Mouse (Mus musculus) spleen, adult 12 weeks (tissue): ENCODE results near the gene Spryd4.
"Not testable (repeated sequence)": the region's sequence is repeated elsewhere in the genome, so short reads cannot be mapped to it uniquely, and the experiment has no call there.

Source experiments
- DNase-seq: peaks from one replicate; pipeline ENCODE4 v3.0.0; 2022; ENCODE audit warnings: low spot score

Gene Spryd4

DNA sequence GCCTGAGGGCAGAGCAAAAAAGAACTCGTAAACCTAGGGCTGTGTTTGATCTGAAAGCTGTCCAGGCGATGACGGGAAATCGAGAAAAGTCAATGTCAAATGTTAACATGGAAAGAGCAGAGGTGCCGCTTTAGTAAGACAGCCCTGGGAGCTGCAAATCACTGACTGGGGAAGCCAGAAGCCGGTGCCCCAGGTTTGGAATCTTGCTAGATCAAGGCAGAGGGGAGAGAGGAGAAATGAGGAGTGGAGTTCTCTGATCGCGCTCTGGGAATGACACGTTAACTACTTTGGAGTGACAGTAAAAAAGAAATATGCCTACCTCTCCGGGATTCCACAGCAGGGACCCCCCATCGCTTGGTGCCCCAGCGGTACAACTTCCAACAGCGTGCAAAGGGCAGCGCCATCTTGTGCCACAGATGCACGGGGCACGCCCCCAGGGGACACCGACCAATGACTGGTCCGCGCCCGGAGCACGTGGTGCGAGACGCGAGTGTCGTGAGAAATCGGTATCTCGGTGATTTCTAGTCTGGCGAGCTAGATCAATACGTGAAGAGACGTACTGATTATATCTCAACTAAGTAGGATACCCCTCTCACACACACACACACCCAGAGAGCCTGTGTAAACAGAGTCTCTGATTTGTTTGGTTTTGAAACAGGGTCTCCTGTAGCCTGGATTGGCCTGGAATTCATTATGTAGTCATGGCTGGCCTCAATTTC is at the start of gene Spryd4:
TSS of gene Spryd4 (minus strand) at position 418 of the 719 bp plus-strand sequence.
- peak; percentile 82 for DNase-seq

DNA sequence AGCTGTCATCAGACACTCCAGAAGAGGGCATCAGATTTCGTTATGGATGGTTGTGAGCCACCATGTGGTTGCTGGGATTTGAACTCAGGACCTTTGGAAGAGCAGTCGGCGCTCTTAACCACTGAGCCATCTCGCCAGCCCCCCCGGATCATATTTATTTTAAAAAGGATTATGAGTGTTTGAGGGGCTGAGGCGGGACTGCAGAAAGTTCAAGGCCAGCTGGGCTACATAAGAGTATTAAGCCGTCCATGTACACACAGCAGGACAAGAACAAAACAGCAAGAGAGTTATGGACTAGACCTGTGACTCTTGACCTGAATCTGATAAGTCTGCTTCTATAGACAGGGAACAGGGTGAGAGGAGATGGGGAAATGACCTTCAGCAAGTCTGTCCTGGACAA is 48.8 kb upstream of the Spryd4 start:
- not testable (repeated sequence) for DNase-seq

DNA sequence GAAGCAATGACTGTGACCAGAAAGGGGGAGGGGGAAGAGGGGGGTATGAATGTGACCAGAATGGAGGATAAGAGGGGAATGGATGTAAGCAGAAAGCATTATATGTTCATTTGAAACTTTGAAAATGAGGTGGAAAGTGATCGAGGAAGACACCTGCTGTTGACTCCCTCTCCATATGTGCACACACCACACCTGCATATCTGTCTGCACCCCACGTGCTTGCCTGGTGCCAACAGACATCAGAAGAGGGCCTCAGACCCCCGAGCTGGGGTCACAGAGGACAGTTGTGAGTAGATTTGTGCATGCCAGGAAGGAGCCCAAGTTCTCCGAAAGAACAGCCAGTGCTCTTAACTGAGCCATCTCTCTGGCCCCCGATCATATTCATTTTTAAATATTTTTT is 48.3 kb upstream of the Spryd4 start:
- no peak for DNase-seq

DNA sequence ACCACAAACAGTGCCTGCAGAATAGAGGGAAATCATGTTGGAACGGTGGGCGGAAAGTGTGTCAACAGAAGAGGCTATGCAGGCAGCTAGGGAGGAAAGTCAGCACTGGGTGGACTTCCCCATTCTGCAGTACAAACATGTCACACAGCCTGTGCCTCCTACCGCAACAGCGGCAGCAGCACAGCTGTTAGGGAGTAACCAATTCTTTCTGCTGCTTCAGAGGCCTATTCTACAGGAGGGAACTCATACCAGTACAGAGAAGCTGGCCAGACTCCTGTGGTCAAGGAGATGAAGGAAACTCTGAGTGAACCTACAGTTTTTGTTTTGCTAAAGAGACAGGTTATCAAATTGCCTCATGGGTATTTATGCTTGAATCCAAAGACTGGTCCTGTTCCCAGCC is 47.3 kb upstream of the Spryd4 start:
- DNase-seq = peak; percentile 9

DNA sequence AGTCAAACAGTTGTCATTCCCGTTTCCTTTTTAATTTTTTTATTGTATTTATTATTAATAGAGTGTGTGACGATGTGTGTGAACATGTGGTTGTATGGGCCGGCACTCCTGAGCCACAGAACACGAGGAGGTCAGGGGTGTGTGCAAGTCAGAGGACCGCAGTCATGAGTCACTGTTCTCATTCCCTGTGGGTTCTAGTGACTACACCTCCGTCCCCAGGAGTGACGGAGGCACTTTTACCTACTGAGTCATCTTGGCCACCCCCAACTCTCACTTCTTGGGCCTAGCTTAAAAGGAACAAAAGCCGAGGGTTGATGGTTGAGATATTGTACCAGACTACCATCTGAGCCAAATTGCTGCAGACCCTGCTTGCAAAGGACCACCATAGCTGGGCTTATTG is 44.7 kb upstream of the Spryd4 start:
- no peak for DNase-seq

DNA sequence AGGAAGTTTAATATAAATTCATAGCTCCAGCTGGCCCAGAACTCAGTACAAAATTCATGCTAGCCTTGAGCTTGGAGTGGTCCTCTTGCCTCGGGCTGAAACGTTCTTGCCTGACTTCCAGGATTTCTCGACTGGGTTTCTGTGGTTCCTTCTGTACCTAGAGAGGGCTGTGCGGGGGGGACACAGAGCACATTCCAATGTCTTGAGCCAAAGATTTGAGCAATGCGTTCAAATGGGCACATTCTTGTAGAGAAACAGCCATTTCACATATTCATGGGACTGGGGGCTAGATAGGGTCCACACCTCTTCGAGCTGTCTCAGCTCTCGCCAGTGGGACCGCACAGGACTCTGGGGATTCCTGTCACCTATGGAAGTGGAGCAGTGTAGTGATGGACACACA is 44.3 kb upstream of the Spryd4 start:
- no peak for DNase-seq

DNA sequence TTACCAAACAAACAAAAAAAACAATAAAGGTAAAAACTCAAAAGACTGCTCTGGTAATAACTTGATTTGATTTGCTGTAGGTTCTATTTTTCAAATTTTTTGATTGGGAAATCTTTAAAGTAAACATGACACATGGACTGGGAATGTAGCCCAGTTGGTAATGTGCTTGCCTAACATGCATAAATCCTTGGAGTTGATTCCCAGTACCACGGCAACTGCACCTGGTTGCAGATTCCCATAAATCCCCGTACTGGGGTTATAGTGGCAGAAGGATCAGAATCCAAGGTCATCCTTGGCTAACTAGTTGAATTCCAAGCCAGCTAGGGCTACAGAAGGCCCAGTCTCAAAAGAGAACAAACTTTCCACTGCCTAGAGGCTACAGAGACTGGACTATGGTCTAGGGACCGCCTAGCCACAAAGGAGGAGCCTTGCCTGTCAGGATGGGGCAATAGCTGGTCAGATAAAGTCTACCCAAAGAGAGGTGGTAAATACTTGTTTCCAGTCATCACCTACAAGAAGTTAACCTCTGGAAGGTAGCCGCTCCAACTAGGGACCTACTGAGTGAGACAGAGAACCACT is 42.2 kb upstream of the Spryd4 start, which contains the start of gene Apon:
TSS of gene Apon (plus strand) at position 420 of the 579 bp plus-strand sequence.
- DNase-seq = no peak

DNA sequence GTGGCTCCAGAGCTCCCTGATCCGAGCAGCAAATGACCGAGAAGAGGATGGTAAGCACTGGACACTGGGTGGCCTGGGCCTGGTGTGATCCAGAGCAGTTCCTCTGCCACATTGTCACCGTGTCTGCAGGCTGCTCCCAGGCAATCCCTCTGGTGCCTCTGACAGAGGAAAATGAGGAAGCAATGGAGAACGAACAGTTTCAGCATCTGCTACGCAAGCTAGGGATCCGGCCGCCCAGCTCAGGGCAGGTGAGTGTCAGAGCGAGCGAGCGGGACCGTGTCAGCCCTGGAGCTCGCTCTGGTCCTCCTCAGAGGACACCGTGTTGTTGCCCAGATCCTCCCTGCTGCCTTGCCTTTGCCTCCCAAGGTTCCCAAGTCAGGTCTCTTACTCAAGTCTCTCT is 39.0 kb upstream of the Spryd4 start:
- no peak for DNase-seq

DNA sequence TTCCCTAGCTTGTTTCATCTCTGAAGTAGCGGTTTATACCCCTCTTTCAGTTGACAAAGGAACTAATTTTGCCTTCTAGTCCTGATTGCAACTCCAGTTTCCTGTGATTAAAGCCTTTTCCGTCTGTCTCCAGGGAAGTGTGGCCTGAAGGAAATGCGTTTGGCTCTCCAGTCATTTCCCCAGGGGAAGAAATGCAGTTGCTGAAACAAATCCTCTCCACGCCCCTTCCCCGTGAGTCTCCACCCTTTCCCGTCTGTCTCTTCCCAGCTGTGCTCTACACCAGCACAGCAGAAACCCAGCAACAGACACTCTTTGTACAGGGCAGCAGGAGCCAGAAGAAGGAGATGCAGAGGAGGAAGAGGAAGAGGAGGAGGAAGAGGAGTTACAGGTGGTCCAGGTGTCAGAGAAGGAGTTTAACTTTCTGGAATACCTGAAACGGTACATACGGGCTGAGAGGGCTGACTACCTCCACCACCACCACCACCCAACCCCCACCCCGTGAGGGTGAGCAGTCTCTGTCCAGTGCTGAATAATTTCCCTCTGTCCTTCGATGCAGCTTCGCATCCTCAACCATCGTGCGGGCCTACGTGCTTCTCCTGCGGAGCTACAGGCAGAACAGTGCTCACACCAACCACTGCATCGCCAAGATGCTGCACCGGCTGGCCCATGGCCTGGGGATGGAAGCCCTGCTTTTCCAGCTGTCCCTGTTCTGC is 35.6 kb upstream of the Spryd4 start:
- DNase-seq = no peak

DNA sequence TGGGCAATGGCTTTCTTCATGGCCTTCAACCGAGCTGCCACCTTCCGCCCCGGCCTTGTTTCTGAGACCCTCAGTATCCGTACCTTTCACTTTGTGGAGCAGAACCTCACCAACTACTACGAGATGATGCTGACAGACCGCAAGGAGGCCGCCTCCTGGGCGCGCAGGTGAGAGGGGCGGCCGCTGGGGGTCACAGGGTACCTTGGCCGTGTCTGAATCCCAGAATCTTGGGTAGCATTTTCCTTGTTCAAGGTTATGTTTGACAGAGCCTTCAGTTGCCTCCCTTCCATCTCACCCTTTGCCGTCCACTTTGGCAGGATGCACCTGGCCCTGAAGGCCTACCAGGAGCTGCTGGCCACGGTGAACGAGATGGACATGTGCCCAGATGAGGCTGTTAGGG is 32.5 kb upstream of the Spryd4 start:
- no peak for DNase-seq

DNA sequence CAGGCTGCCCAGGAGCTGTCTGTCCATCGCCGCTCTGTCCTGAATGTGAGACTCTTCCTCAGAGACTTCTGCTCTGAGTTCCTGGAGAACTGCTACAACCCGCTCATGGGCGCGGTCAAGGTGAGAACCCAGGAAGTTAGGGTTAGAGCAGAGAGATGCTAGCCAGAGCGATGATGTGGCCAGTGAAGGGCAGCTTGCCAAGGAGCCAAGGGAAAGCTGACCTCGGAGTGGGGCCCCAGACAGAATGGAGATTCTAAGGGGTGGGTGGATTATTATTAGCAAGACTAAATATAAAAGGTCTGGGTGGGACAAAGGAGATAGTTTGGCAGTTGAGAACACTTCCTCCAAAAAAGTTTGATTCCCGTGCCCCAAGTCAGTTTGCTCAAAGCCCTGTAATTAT is 31.6 kb upstream of the Spryd4 start:
- DNase-seq = no peak

DNA sequence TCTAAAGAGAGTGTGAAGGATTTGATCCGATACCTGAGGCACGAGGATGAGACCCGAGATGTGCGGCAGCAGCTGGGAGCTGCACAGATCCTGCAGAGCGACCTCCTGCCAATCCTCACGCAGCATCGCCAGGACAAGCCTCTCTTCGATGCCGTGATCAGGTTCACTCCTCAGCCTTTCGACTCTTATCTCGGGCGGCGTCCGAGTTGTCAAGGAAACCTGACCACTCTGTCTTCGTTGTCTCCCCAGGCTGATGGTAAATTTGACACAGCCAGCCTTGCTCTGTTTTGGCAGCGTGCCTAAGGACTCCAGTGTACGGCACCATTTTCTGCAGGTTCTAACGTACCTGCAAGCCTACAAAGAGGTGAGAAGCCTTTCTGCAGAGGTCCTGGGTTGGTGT is 28.5 kb upstream of the Spryd4 start:
- DNase-seq = no peak

DNA sequence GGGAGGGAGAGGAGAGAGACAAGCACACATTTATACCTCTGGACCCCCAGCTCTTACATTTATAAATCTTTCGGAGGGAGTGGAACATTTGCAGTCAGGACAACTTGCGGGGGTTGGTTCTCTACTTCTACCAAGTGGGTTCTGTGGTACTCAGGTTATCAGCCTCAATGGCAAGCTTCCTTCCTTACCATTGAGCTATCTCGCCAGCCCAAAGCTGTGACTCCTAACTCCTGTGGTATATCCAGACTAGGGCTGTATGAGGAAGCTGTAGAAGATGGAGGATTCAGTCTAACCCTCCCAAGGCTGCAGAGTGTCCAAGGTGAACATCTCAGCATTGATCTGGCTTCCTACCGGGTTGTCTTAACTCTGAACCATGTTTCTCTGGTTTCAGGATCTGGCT is 27.5 kb upstream of the Spryd4 start:
- DNase-seq = no peak

DNA sequence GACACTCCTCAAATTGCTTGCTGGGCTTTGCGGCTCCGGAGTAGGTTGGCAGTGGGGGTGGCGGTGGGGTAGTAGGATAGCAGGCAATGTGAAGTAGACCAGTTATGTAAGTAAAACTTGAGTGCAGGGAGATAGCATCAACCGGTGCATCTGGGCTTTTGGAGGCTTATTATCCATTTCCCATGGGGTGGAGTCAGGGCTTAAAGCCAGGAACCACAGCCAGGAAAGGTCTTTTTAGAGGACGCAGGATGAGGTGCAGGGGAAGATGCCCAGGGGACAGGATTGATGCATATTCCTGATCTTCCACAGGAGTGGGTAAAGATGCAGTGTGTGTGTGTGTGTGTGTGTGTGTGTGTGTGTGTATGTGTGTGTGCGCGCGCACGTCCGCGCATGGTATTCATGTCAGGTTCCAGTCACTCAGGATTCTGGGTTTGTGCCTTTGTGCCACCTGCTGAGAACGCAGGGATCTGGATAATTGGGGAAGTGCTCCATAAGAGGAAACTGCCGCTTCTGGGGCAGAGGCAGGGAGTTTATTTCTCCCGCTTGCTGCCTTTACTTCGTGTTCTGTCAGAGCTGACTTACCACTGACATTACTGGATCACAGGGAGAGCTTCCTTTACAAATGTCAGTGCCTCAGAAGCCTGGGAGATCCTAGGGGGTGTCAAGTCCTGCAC is 26.3 kb upstream of the Spryd4 start:
- no peak for DNase-seq

DNA sequence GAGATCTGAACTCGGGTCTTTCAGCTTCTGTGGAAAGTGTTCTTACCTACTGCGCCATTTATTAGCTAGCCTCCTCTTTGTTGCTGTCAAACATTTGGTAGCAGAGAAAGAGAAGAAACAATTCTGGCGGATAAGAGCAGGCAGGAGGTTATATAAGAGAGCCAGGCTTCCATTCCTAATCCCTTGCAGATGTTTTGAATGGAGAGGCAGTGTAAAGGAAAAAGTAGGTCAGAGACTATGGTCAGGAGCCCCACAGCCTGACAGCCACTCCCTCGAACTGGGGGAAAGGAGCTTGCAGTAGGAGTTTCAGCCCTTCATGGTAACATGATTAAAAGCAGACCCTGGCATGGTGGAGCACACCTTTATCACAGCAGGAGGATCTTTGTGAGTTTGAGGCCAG is 24.7 kb upstream of the Spryd4 start:
- no peak for DNase-seq

DNA sequence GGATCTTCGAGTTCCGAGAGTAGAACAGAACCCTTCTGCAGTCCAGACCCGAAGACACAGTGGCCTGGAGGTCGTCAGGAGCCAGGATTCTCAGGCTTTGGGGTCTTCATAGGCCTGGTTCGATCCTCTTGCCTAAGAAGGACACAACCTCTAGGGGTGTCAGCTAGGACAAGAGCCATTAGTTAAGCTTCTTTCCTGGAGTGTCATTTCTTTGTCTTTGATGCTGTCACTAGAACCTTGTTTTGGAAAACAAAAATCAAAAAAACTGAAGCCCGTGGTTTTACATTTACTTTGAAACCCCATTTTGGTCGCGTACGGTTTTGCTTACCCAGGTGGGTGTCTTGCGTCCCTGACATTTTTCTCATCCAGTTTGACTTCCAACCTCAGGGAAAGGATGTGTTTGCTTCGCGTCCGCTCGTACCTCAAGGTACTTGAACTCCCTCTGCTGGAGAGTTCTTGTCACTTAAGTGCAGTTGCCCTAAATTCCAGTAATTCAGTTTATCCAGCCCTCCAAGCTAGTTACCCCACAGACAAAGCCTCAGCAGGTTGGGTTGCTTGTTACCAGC is 20.9 kb upstream of the Spryd4 start:
- DNase-seq = peak; percentile 59

DNA sequence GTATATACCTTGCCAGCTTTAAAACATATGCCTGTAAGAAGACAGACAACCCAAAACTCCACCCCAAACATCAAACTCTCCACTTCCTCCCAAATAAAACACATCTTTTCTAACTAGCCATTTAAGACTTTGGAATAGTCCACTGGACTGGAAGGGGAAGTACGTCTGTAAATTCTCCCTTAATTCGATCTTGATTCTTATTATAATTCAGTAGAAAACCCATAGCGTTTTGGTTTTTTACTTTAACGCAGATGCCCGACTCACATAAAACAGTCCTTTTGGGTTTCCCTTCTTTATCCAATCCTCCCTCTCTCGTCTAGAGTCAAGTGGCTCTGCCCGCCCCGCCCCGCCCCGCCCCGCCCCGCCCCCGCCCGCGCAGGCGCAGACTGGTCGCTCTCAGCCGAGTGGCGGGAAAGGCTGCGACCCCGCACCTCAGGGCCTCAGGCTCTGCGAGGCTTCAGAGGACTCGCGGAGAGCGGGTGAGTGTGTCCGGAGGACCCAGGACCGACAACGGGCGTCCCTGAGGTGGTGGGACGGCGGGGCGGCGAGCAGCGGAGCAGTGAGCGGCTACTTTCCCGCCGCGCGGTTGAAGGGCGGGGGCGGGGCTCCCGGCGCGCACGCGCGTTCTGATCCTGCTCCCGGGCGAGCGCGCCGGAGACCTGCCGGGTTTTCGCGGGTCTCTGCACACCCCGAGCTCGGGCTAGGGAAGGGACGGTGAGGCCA is 20.3 kb upstream of the Spryd4 start, which contains the start of gene Timeless:
TSS of gene Timeless (plus strand) at position 369 of the 723 bp plus-strand sequence.
- DNase-seq = peak; percentile 92

DNA sequence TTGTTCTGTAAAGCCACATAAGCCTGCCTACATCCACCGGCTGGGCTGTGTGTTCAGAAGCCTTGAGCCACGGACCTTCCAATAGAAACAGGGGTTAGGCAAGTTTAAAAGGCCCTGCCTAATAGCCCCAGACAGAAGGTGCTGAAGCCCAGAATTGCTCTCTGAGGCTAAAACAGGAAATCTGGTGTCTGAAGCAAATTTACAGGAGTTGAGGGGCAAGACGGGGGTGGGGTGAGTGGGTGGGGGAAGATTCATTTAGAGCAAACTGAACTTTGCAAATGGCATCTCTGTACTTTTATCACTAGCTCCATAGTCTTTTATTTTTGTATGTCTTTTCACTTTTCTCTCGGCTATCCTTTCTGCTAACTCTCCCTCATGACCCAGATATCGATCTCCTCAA is 19.5 kb upstream of the Spryd4 start:
- no peak for DNase-seq

DNA sequence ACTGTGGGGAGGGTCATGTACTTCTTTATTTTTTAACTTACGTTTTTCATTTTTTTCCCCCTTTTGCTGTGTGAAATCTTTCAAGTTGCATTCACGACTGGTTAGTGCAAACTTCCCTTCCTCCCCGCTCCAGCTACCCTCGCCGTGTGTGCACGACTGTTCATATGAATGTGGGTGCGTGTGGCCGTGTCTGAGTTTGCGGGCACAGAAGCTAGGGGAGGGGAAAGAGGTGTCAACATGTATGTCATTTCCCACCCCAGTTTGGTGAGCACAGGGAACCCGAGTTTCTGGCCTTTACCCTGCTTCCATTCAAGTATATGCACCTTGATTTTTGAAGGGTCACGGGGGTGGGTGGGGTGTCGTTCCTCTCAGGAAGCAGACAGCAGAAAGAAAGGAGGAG is 19.0 kb upstream of the Spryd4 start:
- DNase-seq = no peak

DNA sequence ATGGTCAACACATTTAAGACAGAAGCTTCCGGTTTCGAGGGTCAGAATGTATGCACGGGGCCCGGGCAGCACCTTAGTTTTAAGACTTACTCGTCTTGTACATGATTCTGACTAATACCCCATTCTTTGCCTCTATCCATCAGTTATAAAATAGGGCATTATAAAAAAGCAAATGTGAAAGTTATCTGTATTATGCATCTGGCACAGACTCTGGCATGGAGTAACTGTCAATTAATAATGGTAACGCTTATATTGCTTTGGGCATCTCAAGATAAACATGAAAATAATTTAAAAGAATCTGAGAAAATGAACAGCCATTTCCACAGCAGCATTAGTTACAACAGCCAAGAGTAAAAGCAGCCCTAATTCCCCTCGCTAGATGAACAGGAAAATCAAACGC is 16.4 kb upstream of the Spryd4 start:
- DNase-seq = no peak

DNA sequence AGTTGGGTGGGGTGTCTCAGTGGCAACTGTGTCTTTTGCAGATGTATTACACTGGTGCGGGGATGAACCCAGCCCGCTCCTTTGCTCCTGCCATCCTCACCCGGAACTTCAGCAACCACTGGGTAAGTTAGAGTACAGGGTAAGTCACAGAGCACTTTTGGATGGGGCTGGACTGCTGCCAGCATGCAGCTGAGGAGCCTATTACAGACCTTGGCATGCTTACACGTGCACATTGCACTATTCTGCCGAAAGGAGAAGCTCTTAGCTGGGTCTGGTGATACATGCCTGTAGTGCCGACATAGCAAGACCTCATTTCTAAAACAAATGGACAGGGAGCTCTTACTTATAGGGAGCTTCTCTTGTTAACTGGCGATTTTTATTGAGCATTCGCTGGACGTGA is 16.0 kb upstream of the Spryd4 start:
- DNase-seq = no peak

DNA sequence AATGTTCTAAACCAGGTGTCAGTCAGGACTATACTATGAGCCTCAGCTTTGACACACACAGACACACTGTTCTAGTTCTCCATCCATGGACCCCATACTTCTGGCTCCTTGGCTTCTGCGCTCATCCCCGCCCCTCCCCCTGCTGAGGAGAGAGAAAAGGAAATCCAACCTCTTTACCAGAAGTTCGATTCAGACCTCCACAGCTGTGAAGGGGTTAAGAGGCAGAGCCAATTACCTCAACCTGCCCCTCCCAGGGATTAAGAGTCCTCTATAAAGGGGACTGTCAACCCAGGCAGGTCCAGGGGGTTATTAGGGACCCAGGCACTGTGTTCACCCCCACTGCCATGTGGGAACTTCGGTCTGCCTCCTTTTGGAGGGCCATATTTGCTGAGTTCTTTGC is 13.9 kb upstream of the Spryd4 start, which contains the start of gene Mip:
TSS of gene Mip (plus strand) at position 301 of the 400 bp plus-strand sequence.
- DNase-seq = no peak
